Mouse (Mus musculus) myocyte (in vitro differentiated cells): ENCODE data around the gene Son.
A peak's percentile ranks its signal among the peaks of the same experiment; 100 is the strongest.

Experiments used
- MAX ChIP-seq: IDR thresholded peaks from one replicate; pipeline ENCODE4 v1.6.1; 2011; ENCODE audit warnings: low read depth, mild to moderate bottlenecking, control low read depth
- MYOG ChIP-seq, 3 experiments: IDR thresholded peaks; one replicate each; pipeline ENCODE4 v1.6.1; 2011; ENCODE audit warnings: control low read depth in 2 of 3, low read depth in 2 of 3, mild to moderate bottlenecking in 2 of 3; ENCODE audit not compliant: insufficient read length in 2 of 3, control insufficient read depth in 1 of 3, insufficient read depth in 1 of 3
- POLR2A ChIP-seq: IDR thresholded peaks from one replicate; pipeline ENCODE4 v1.6.1; 2011; ENCODE audit warnings: low read depth, mild to moderate bottlenecking, control low read depth, moderate library complexity; ENCODE audit not compliant: insufficient read length
- REST ChIP-seq: IDR thresholded peaks from one replicate; pipeline ENCODE4 v1.6.1; 2011; ENCODE audit warnings: mild to moderate bottlenecking, control low read depth, moderate library complexity; ENCODE audit not compliant: insufficient read depth, insufficient read length
- TCF12 ChIP-seq: IDR thresholded peaks from one replicate; pipeline ENCODE4 v1.6.1; 2011; ENCODE audit warnings: mild to moderate bottlenecking, control low read depth; ENCODE audit not compliant: poor library complexity, insufficient read depth, severe bottlenecking
- USF1 ChIP-seq: IDR thresholded peaks from one replicate; pipeline ENCODE4 v1.6.1; 2011; ENCODE audit warnings: low read depth, mild to moderate bottlenecking, control low read depth, moderate library complexity

GRCm38 (mm10) chr16:91688619-91689334 lies 41.5 kb downstream of the Son start, which contains the start of gene Donson:
- TF ChIP-seq REST (no peak), MYOG (IDR thresholded peaks at IDR 0.05; ENCODE audit: control insufficient read depth in 1 of 3, insufficient read depth in 1 of 3, insufficient read length in 2 of 3, low read depth in 2 of 3) (peak in 1 of 3 experiments; percentile 3), USF1 (no peak), POLR2A (peak; percentile 92), MAX (no peak), TCF12 (no peak)
